Mouse (Mus musculus): Measurements from ENCODE around the gene Ghrhr.

DNA sequence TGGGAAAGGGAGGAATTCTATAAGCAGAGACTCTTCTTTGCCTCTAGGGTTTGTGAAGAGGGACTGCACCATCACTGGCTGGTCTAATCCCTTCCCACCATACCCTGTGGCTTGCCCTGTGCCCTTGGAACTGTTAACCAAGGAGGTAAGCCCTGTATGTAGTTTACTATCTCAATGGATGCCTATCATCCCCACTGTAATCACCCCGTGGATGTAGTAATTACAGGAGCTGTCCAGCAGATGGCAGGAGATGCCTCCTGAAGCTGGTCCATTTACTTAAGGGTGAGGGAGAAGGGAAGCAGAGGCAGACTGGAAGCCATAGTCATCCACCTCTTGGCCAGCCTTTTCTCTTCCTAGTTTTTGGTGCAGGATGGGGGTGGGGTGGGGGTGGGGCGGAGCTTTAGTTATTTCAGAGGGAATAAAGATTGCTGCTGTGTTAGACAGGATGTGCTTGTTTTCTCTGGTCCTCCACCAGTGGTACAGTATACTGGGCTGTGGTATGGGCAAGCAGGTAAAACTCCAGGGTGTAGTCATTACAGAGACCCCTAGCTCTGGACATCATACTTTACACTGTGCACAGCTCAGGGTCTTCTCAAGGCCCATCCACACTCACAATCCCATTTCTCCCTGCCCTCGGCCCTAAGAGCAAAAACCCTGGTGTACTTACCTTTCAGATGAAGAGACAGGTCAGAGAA lies 3.7 kb downstream of the Ghrhr start:
- TF ChIP-seq POLR2A (IDR thresholded peaks at IDR 0.05; ENCODE audit: low read depth, low read length) (no peak), CTCF (IDR thresholded peaks at IDR 0.05; ENCODE audit: borderline replicate concordance, insufficient read depth, low read length) (peak; percentile 37; the same call in 1 of the 2 replicates)

Measured in embryonic fibroblast, embryonic 13.5 days (primary cell).